Mouse (Mus musculus) CD4-positive, CD25-positive, alpha-beta regulatory T cell, adult 4 months (primary cell): ENCODE measurements around the gene Tars. TPM values are rescaled to one million over a fixed set of nuclear protein-coding genes. Genes with fewer than 3 reads are reported as not detected.

ENCODE experiments used
- ATAC-seq: one replicate; pipeline ENCODE4 v1.8.0; 2017
- polyA plus RNA-seq, 2 experiments: library from polyadenylated mRNA; unstranded; fragments of 100-300 nt; shearing (Covaris generic); gene quantifications; one replicate each; pipeline ENCODE4 v1.2.1; 2017

Gene Tars
- 10 to 100 TPM; 66.8 to 85.7 TPM for polyA plus RNA-seq

GRCm38 (mm10) chr15:11399356-11400067 is at the start of gene Tars:
Gene Tars (minus strand): TSS chr15:11399665.
- peak; percentile 99 for ATAC-seq

GRCm38 (mm10) chr15:11437361-11437760 is 37.9 kb upstream of the Tars start:
- no peak for ATAC-seq

GRCm38 (mm10) chr15:11436709-11437280 is 37.3 kb upstream of the Tars start:
- ATAC-seq = no peak

GRCm38 (mm10) chr15:11426899-11427298 is 27.4 kb upstream of the Tars start:
- ATAC-seq = no peak

- no peak for ATAC-seq
These were observed 14.0 kb upstream of the Tars start for GRCm38 (mm10) chr15:11413484-11413883.

- no peak for ATAC-seq
These were observed 13.1 kb upstream of the Tars start for GRCm38 (mm10) chr15:11412542-11412941.

GRCm38 (mm10) chr15:11411846-11412245 is 12.4 kb upstream of the Tars start:
- no peak for ATAC-seq

GRCm38 (mm10) chr15:11408155-11408826 is 8.8 kb upstream of the Tars start:
- ATAC-seq = peak; percentile 51

GRCm38 (mm10) chr15:11407381-11407780 is 7.9 kb upstream of the Tars start:
- peak; percentile 92 for ATAC-seq

- peak; percentile 33 for ATAC-seq
These were observed 7.3 kb upstream of the Tars start for GRCm38 (mm10) chr15:11406769-11407168.

GRCm38 (mm10) chr15:11398676-11399350 is 652 bp downstream of the Tars start:
- ATAC-seq = no peak

GRCm38 (mm10) chr15:11396421-11396820 is 3.0 kb downstream of the Tars start:
- ATAC-seq = no peak

- ATAC-seq = no peak
These were observed 6.6 kb downstream of the Tars start for GRCm38 (mm10) chr15:11392903-11393302.

GRCm38 (mm10) chr15:11383796-11384195 is 15.7 kb downstream of the Tars start:
- ATAC-seq = no peak

GRCm38 (mm10) chr15:11382585-11382984 is 16.9 kb downstream of the Tars start:
- no peak for ATAC-seq

- no peak for ATAC-seq
These were observed 18.8 kb downstream of the Tars start for GRCm38 (mm10) chr15:11380616-11381015.

- ATAC-seq = peak; percentile 62
These were observed 19.4 kb downstream of the Tars start for GRCm38 (mm10) chr15:11380087-11380530.

GRCm38 (mm10) chr15:11379431-11380086 is 19.9 kb downstream of the Tars start:
- no peak for ATAC-seq

GRCm38 (mm10) chr15:11370477-11371085 is 28.9 kb downstream of the Tars start:
- ATAC-seq = no peak

- no peak for ATAC-seq
These were observed 29.9 kb downstream of the Tars start for GRCm38 (mm10) chr15:11369572-11369971.

GRCm38 (mm10) chr15:11364795-11365194 is 34.7 kb downstream of the Tars start:
- no peak for ATAC-seq

- ATAC-seq = no peak
These were observed 35.4 kb downstream of the Tars start for GRCm38 (mm10) chr15:11364112-11364511.
